Mouse (Mus musculus) liver, embryonic 14.5 days (tissue): Measurements from ENCODE around the gene Smarcb1.

Experiments
- CTCF ChIP-seq: IDR thresholded peaks from 2 replicates; pipeline ENCODE4 v1.5.1; 2016; ENCODE audit warnings: antibody characterized with exemption, low read depth, control low read depth
- EP300 ChIP-seq: IDR thresholded peaks from 2 replicates; pipeline ENCODE4 v1.6.1; 2016; ENCODE audit warnings: antibody characterized with exemption, low read depth

DNA sequence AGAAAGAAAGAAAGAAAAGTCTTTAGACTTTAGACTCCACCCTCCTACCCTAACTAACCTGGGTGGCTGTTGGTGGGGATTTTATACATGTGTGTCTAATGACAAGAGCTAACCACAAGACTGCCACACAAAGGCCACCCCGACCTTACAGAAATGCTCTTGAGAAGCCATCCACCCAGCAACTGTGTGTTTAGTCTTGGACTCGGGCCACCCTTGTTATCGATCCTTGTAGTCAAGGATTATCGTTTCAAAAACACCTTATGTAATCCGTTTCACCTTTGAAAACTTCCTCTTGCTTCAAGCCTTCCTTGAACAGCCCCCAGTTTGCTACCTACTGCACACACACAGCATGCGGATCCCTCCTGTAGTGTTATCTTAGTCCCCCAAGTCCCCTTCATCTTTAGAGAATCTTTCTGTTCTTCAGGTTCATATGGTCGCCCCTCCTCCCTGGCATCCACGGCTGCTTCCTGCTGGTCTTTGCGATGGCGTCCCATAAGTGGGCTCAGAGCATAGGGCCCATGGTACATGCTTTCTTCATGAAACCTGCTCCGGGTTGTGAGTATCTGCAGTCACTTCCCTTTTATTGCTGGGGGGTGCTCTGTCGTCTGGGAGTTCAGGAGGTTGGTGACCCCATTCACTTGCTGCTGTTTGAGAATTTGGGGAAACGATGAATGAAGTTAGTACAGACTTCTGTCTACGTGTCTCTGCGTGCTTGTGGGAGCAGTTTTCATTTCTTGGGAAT lies 21.5 kb upstream of the Smarcb1 start, which contains the start of gene Vpreb3:
- TF ChIP-seq CTCF (no peak), EP300 (no peak)
